Mouse (Mus musculus): ENCODE data around the gene Tbc1d14. TPM values are rescaled to one million over a fixed set of nuclear protein-coding genes. Genes with fewer than 3 reads are reported as not detected.

The Tbc1d14 gene
- total RNA-seq, 1 experiment, result 12.5 TPM

DNA sequence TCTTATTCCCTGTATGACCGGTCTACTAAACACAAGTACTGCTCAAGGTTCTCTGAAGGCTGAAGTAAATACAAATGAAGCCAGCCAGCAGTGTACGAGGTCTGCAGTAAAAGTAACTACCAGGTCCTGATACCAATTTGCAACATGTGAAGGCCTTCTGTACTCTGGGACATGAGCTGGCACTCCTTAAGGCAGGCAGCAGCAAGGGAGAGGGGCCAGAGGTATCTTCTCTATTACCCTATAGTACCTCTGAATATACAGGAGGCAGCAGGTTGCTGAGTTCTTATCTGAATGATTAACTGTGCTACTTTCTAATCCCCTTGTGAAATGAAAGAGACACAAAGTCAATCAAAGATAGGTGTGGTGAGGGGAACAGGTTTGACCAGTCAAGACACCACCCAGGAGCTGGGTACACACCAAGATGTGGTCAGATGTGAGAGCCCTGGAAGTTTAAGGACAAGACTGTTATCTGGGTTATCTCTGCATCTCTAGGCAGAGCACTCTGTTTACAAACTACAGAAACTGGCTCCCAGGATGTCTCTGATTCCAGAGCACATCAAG is 15.9 kb upstream of the Tbc1d14 start:
- no peak overlapping the region for H3K27ac ChIP-seq (ENCODE audit: insufficient read depth, low read depth, low read length, poor library complexity, severe bottlenecking)
- no peak overlapping the region for H3K4me3 ChIP-seq (ENCODE audit: insufficient read depth in 1 of 2, low read depth in 1 of 2, low read length in 2 of 2, poor library complexity in 1 of 2, severe bottlenecking in 1 of 2)
- no peaks in the 10 kb centered on the region for H3K9me3 ChIP-seq (ENCODE audit: control insufficient read depth, insufficient read depth, low read depth, low read length)
- TF ChIP-seq HCFC1 (IDR thresholded peaks at IDR 0.05; ENCODE audit: borderline replicate concordance, insufficient read depth, low read length) (no peak), ZNF384 (IDR thresholded peaks at IDR 0.05; ENCODE audit: low read depth, low read length) (no peak), ZC3H11A (IDR thresholded peaks at IDR 0.05; ENCODE audit: borderline replicate concordance, low read depth, low read length) (no peak), CHD2 (IDR thresholded peaks at IDR 0.05; ENCODE audit: low read depth, low read length) (no peak), MAFK (IDR thresholded peaks at IDR 0.05; ENCODE audit: insufficient read depth, low read depth, low read length) (no peak)
- in situ Hi-C loops (cut with MboI; ENCODE audit: low sequenced_read_pairs in 2 of 2, unreplicated experiment in 2 of 2), result no loop called here
- peaks cover 2% of the 10 kb centered on the region; the same call in 1 of the 2 replicates for H3K36me3 ChIP-seq (ENCODE audit: control insufficient read depth, insufficient read depth, low read length, poor library complexity, severe bottlenecking)
- H3K4me1 ChIP-seq (ENCODE audit: control insufficient read depth in 2 of 2, insufficient read depth in 2 of 2, low read length in 2 of 2, poor library complexity in 1 of 2), result no peaks in the 10 kb centered on the region
- no peak overlapping the region for H3K9ac ChIP-seq (ENCODE audit: insufficient read depth, low read depth, low read length, poor library complexity, severe bottlenecking)
- DNase-seq (ENCODE audit: low read depth, low spot score), result no peak

DNA sequence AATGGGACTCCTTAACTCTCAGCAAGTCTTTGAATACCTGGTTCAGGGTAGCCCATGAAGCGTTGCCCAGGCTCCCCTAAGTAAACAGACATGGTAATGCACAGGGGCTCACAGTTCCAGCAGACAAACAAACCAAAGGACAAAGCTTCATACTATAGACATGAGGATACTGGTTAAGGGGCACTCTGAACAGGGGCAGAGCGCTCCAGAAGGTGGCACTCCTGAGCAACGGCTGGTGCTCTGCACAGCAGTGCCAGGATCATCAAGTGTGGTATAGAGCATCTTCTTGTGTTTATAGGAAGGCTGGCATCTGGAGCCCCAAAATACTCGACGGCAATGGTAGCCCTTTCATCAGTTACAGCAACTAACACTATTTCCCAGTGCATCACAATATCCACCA is 10.0 kb upstream of the Tbc1d14 start:
- H3K9me3 ChIP-seq (ENCODE audit: control insufficient read depth, insufficient read depth, low read depth, low read length), result no peaks in the 10 kb centered on the region
- TF ChIP-seq ZC3H11A (IDR thresholded peaks at IDR 0.05; ENCODE audit: borderline replicate concordance, low read depth, low read length) (no peak), HCFC1 (IDR thresholded peaks at IDR 0.05; ENCODE audit: borderline replicate concordance, insufficient read depth, low read length) (no peak), ZNF384 (IDR thresholded peaks at IDR 0.05; ENCODE audit: low read depth, low read length) (no peak), CHD2 (IDR thresholded peaks at IDR 0.05; ENCODE audit: low read depth, low read length) (no peak), MAFK (IDR thresholded peaks at IDR 0.05; ENCODE audit: insufficient read depth, low read depth, low read length) (no peak)
- DNase-seq (ENCODE audit: low read depth, low spot score), result no peak
- H3K4me1 ChIP-seq (ENCODE audit: control insufficient read depth in 2 of 2, insufficient read depth in 2 of 2, low read length in 2 of 2, poor library complexity in 1 of 2), result no peaks in the 10 kb centered on the region
- no peak overlapping the region for H3K27ac ChIP-seq (ENCODE audit: insufficient read depth, low read depth, low read length, poor library complexity, severe bottlenecking)
- no peak overlapping the region for H3K9ac ChIP-seq (ENCODE audit: insufficient read depth, low read depth, low read length, poor library complexity, severe bottlenecking)
- in situ Hi-C loops (cut with MboI; ENCODE audit: low sequenced_read_pairs in 2 of 2, unreplicated experiment in 2 of 2), result no loop called here
- H3K4me3 ChIP-seq (ENCODE audit: insufficient read depth in 1 of 2, low read depth in 1 of 2, low read length in 2 of 2, poor library complexity in 1 of 2, severe bottlenecking in 1 of 2), result no peak overlapping the region
- H3K36me3 ChIP-seq (ENCODE audit: control insufficient read depth, insufficient read depth, low read length, poor library complexity, severe bottlenecking), result peaks cover 4% of the 10 kb centered on the region; the same call in 1 of the 2 replicates

DNA sequence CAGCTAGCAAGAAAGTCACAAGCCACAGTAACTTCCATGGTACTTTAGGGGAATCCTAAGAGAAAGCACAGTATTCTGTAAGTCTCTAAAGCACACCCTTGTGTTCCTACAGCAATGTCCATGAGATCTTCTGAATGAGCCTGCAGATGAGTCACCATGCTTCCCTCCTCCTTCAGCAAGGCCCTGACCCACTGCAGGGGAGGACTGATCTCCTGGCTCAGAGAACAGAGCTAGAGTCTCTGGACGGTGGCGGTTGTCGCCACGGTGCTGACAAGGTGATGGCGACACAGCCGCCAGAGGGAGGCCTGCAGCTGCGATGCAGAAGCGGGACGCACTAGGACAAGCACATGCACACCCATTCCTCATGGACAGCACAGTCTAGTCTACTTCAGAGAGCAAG is 9.0 kb upstream of the Tbc1d14 start:
- DNase-seq (ENCODE audit: low read depth, low spot score), result no peak
- Histone ChIP-seq H3K27ac (ENCODE audit: insufficient read depth, low read depth, low read length, poor library complexity, severe bottlenecking) (no peak overlapping the region), H3K36me3 (ENCODE audit: control insufficient read depth, insufficient read depth, low read length, poor library complexity, severe bottlenecking) (peaks cover 4% of the 10 kb centered on the region; the same call in 1 of the 2 replicates), H3K9me3 (ENCODE audit: control insufficient read depth, insufficient read depth, low read depth, low read length) (no peaks in the 10 kb centered on the region), H3K9ac (ENCODE audit: insufficient read depth, low read depth, low read length, poor library complexity, severe bottlenecking) (no peak overlapping the region), H3K4me1 (ENCODE audit: control insufficient read depth in 2 of 2, insufficient read depth in 2 of 2, low read length in 2 of 2, poor library complexity in 1 of 2) (no peaks in the 10 kb centered on the region), H3K4me3 (ENCODE audit: insufficient read depth in 1 of 2, low read depth in 1 of 2, low read length in 2 of 2, poor library complexity in 1 of 2, severe bottlenecking in 1 of 2) (no peak overlapping the region)
- in situ Hi-C loops (cut with MboI; ENCODE audit: low sequenced_read_pairs in 2 of 2, unreplicated experiment in 2 of 2), result no loop called here
- TF ChIP-seq ZC3H11A (IDR thresholded peaks at IDR 0.05; ENCODE audit: borderline replicate concordance, low read depth, low read length) (no peak), MAFK (IDR thresholded peaks at IDR 0.05; ENCODE audit: insufficient read depth, low read depth, low read length) (no peak), ZNF384 (IDR thresholded peaks at IDR 0.05; ENCODE audit: low read depth, low read length) (no peak), CHD2 (IDR thresholded peaks at IDR 0.05; ENCODE audit: low read depth, low read length) (no peak), HCFC1 (IDR thresholded peaks at IDR 0.05; ENCODE audit: borderline replicate concordance, insufficient read depth, low read length) (no peak)

DNA sequence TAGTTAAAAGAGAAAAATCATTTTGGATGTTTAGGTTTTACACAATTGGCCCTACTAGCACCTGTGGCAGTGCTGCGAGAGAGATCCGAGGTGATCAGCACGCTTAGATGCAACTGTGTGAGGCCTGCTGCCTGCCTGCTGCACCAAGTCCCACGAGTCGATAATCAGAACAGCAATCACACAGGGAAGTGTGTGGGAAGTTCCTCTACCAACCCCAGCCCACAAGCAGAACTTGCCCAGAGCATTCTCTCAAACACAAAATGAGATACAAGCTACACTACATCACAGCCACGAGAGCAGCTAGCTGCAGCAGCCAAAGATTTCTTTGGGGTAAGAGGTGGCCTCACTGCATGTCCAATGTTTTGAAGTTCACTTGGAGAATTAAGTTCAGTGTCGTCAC is 8.4 kb upstream of the Tbc1d14 start:
- no peak overlapping the region for H3K4me3 ChIP-seq (ENCODE audit: insufficient read depth in 1 of 2, low read depth in 1 of 2, low read length in 2 of 2, poor library complexity in 1 of 2, severe bottlenecking in 1 of 2)
- H3K9ac ChIP-seq (ENCODE audit: insufficient read depth, low read depth, low read length, poor library complexity, severe bottlenecking), result no peak overlapping the region
- H3K9me3 ChIP-seq (ENCODE audit: control insufficient read depth, insufficient read depth, low read depth, low read length), result no peaks in the 10 kb centered on the region
- no peaks in the 10 kb centered on the region for H3K4me1 ChIP-seq (ENCODE audit: control insufficient read depth in 2 of 2, insufficient read depth in 2 of 2, low read length in 2 of 2, poor library complexity in 1 of 2)
- in situ Hi-C loops (cut with MboI; ENCODE audit: low sequenced_read_pairs in 2 of 2, unreplicated experiment in 2 of 2), result no loop called here
- no peak overlapping the region for H3K27ac ChIP-seq (ENCODE audit: insufficient read depth, low read depth, low read length, poor library complexity, severe bottlenecking)
- peaks cover 4% of the 10 kb centered on the region; the same call in 1 of the 2 replicates for H3K36me3 ChIP-seq (ENCODE audit: control insufficient read depth, insufficient read depth, low read length, poor library complexity, severe bottlenecking)
- TF ChIP-seq ZNF384 (IDR thresholded peaks at IDR 0.05; ENCODE audit: low read depth, low read length), result no peak
- no peak for TF ChIP-seq HCFC1 (IDR thresholded peaks at IDR 0.05; ENCODE audit: borderline replicate concordance, insufficient read depth, low read length)
- no peak for TF ChIP-seq ZC3H11A (IDR thresholded peaks at IDR 0.05; ENCODE audit: borderline replicate concordance, low read depth, low read length)
- no peak for TF ChIP-seq CHD2 (IDR thresholded peaks at IDR 0.05; ENCODE audit: low read depth, low read length)
- TF ChIP-seq MAFK (IDR thresholded peaks at IDR 0.05; ENCODE audit: insufficient read depth, low read depth, low read length), result no peak
- DNase-seq (ENCODE audit: low read depth, low spot score), result no peak
